Mouse (Mus musculus) kidney, postnatal 10 days (tissue): Measurements from ENCODE around the gene Dab2ip.

ENCODE experiments used
- DNase-seq: peaks from one replicate; pipeline ENCODE4 v3.0.0; 2021; ENCODE audit warnings: mixed read lengths

Dab2ip gene

DNA sequence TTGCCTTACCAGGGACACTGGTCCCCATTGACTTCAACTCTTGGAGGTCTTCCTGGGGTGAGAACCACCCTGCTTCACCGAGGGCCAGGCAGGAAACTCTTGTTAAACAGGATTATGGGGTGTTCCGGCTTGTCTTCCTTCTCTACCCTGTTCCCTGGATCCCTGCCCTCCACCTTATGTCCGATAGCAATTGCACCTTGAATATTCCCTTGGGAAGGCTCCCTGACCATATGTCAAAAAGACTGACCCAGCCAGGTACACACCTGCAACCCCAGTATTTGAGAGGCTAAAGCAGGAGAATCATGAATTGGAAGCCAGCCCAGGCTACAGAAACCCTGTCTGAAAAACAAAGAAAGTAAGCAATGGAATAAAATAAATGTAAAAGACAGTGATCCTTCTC lies 40.8 kb downstream of the Dab2ip start:
- no peak for DNase-seq

GRCm38 (mm10) chr2:35601665-35602064 lies 43.6 kb downstream of the Dab2ip start:
- DNase-seq: no peak

DNA sequence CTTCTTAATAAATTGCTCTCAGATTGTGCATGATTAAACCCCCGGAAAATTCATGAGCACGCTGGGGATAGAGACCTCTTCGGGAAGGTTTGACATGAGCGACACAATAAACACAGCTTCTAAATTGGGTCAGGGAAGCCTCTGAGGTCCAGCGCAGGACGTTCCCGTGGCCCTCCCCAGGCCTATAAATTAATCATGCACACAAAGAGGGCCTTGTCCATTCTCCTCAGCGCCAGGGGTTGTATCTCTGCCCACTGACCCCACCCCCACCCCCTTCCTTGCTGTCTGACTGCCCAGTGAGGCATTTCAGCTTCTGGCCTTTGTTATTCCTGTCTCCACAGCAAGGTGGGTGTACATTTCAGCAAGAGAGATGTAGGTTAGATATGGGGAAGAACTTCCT lies 49.4 kb downstream of the Dab2ip start:
- no peak for DNase-seq

DNA sequence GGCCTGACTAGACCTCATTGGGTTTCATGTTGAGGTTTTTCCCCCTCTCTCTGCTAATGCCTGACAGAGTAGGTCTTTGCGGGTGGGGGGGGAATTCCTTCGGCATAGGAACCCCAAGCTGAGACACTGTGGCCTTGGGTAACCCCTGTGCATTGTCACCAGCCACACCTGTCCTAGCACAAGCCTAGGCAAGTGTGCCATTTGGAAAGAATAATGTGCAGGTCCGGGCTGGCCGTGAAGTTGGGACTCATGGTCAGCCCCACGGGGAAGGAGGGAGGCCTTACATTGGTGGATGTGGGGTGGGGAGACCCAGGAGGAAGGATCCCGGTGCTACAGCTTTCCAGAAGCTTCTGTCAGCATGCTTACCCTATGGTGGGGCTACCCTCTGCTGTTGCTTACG lies 50.8 kb downstream of the Dab2ip start:
- no peak for DNase-seq

DNA sequence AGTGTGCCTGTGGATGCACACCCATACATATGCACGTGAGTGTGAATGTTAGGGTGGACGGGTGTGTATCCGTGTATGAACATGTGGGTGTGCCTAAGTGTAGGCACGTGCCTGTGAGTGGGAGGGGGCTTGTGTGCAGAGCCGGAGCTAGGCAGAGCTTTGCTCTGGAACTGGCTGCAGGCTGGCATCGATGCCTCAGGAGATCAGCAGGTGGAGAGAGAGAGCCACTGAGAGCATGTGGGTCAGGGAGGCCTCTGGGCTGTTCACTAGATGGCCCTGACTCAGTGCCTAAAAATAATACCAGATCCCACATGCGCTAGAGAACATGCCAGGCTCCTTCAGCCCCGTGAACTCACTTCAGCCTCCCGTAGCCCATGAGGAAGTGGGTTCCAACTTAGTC lies 51.3 kb downstream of the Dab2ip start:
- DNase-seq: no peak

- DNase-seq: no peak
These were observed 52.3 kb downstream of the Dab2ip start for GRCm38 (mm10) chr2:35610168-35610951.

DNA sequence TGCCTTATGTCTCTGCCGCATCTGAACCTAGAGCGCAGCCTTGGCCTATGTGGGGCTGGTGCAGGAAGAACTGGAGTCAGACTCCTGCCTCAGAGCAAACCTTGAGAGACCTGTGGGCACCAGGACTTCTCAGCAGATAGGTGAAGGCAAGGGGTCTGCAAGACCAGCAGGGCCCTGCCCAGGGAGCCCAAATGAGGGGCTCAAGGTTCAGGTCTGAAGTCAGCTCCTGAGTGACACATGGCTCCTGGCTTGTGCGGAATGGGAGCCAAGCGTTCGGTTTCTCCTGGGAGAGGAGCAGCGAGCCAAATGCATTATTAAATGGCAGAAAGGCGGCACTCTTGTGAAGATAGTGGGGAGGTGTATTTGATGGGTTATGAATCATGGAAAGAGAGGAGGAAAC lies 52.9 kb downstream of the Dab2ip start:
- no peak for DNase-seq

DNA sequence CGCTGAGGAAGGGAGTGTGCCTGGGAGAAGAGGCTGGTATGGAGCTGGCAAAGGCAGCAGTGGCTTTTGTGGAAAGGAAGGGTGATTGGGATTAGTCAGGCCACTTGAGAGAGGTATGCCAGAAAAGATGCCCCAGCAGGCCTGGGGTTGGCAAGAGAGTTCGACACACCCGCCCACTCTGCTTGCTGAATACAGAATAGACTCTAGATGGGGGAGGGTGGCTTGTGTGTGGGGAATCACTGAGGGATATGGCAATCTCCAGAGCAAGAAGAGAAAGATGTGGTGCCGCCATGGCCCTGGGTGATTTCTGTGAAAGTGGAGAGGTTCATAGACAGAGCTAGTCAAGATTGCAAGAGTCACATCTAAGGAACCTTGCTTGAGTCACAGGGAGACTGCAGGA lies 53.6 kb downstream of the Dab2ip start:
- no peak for DNase-seq

- DNase-seq: no peak
These were observed 54.2 kb downstream of the Dab2ip start for GRCm38 (mm10) chr2:35612297-35612696.

DNA sequence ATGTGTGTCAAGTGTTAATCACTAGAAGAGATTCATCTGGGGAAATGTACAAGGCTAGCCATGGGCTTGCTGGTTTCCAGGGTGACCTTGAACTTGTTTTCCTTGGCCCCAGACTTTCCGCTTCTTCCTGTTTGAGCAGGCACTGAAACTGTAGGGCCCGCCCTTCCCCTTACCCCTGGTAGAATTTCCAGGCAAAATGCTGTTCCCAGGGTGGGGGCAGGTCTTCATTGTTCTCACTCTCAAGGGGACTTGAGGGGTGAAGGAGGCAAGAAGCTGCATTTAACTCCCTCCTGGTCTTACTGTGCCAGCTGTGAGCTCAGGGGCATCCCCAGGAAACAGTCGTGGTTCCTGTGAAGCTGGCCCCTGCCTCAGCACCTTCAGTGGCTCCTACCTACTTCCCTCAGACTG lies 55.9 kb downstream of the Dab2ip start:
- DNase-seq: peak; percentile 72

DNA sequence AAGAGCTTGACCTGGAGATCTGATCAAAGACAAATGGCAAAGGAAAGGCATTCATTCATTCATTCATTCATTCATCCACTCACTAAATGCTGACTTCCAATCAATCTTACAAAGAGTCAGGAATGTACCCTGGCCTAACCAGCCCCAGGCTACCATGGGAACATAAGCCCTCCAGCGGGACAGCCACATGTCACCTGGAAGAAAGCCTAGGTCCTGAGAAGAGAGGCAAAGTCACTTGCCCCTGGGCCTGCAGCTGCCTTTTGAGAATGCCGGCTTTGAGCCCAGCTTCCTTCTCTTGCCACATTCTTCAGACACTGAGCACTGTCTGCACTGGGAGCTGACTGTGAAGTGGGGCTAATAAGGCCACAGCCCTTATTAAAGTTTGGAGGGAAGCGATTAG lies 56.3 kb downstream of the Dab2ip start:
- no peak for DNase-seq

- no peak for DNase-seq
These were observed 57.3 kb downstream of the Dab2ip start for GRCm38 (mm10) chr2:35615366-35615765.

- DNase-seq: no peak
These were observed 57.9 kb downstream of the Dab2ip start for GRCm38 (mm10) chr2:35615977-35616376.

DNA sequence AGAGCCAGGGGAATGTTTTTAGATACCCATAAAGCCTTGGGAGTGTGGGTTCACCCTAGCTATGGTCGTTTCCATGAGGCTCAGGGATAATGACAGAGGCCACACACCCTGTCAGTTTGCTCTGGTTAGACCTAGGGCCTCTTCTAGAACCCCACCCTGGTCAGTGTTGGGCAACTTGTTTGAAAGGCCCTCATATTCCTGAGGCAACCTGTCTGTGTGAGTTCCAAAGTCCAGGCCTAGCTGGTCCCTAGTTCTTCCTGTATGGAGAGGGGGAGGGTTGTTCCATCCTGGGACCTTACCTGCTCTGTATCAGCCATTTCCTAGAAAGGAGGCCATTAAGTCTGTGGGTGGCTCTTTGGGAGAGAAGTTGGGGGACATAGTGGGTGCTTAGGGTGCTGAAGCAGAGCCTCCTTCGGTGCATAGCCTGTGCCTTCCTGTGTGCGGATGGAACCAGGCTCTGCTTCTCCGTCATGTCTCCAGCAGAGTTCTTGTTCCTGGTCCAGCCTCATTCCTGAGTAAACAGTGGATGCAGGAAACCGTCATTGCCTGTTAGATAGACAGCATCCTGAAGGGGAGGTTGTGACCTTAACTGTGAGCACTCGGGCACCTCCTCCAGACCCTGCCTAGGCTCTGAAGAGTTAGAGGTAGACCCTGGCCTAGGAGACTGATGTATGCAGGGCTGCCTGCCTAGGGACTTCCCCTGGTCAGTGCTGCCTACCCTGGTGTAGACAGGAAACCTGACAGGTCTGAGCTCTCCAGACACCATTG lies 59.0 kb downstream of the Dab2ip start:
- no peak for DNase-seq

GRCm38 (mm10) chr2:35618981-35619380 lies 60.9 kb downstream of the Dab2ip start:
- DNase-seq: no peak

DNA sequence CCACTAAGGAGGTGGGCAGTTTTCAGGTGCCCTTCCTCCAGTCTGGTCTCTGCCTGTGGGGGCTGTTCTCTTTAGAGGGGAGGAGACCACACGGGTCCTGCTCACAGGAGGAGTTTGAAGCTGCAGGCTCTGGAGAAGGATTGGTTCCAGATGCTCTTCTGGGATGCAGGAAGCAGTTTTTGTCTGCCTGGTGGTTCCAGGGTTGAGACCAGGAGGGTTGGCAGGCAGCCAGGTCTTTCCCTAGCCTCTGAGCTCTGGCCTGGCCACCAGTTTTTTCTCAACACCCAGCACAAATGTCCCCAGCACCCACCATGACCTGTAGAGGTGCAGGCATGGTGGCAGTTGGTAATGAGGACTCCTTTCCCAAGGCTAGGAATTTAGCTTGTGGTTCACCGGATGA lies 61.5 kb downstream of the Dab2ip start:
- DNase-seq: peak; percentile 80

DNA sequence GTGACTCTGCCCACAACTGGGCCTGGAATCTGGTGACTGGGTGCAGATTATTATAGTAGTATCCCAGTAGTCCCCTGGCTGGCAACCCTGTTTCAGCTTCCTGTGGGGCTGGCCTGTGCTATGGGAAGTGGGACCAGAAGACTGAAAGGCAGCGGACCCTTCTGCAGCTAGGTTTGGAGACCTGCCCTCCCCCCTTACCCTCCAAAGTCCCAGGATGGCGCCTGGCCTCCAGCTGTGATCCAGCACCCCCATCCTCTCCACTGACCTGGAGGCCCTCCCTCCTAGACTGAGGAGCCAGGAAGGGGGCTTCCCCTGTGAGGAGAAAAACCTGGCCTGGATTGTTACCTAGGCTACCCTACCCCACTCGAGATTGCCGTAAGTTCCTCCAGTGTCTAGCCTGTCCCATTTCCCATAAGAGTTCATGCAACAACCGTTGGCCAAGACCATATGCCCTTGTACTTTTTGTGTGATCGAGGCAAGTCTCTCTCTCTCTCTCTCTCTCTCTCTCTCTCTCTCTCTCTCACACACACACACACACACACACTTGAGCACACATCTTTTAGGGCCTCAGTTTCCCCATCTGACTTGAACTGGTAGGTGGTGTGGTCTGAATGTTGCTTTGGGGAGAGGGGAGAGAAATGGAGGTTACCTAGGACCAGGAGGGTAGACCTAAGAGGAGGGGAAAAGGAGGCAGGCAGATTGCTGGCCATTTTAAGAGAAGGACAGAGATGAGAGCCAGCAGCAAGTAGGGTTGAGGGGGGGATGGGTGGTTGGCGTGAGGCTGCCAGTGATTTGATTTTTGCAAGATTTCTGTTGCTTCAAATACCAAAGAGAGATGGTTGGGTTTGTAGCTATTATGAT lies 62.5 kb downstream of the Dab2ip start:
- peak; percentile 50 for DNase-seq

DNA sequence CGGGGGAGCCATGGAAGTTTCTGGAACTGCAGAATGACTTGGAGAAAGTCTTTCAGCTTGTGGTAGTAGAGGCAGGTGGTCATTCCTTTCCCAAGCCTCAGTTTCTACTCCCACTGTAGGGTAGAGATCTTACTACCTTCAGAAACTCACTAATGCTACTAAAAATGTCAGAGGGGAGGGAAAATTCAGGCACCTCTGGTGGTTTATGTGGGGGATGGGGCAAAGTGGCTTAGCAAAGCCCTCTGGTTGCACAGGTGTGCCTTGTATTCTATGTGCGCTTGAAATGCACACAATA lies 63.1 kb downstream of the Dab2ip start:
- DNase-seq: no peak

DNA sequence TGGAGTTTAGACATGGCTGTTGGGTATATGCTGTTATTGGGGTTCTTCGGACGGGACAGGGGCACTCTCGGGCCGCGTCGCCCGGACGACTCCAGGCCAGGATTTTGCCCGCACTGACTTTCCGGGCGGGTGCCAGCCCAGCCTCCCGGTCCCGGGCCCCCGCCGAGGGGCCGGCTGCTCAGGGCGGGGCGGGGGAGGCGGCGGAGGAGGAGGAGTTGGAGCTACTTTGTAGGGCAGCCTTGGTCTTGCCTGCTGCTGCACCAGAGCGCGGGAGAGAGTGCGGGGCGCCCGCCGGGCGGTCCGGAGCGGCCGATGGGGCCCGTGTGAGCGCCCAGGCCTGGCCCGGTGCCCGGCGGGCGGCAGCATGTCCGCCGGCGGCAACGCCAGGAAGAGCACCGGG lies 63.7 kb downstream of the Dab2ip start:
- peak; percentile 86 for DNase-seq

GRCm38 (mm10) chr2:35622261-35623103 lies 64.4 kb downstream of the Dab2ip start:
- DNase-seq: no peak

DNA sequence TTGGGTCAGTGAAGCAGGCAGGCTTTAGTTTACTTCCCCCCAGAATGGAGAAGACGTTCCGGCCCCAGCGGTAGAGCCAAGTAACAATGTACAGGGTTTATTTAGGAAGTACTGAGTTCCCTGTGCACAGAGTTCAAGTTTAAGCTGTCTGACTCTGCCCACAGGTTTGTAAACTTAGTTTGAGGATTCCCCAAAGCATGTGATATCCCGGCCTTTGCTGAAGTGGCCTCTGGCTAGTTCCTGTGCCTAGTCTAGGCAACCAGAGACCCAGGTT lies 65.0 kb downstream of the Dab2ip start:
- no peak for DNase-seq

DNA sequence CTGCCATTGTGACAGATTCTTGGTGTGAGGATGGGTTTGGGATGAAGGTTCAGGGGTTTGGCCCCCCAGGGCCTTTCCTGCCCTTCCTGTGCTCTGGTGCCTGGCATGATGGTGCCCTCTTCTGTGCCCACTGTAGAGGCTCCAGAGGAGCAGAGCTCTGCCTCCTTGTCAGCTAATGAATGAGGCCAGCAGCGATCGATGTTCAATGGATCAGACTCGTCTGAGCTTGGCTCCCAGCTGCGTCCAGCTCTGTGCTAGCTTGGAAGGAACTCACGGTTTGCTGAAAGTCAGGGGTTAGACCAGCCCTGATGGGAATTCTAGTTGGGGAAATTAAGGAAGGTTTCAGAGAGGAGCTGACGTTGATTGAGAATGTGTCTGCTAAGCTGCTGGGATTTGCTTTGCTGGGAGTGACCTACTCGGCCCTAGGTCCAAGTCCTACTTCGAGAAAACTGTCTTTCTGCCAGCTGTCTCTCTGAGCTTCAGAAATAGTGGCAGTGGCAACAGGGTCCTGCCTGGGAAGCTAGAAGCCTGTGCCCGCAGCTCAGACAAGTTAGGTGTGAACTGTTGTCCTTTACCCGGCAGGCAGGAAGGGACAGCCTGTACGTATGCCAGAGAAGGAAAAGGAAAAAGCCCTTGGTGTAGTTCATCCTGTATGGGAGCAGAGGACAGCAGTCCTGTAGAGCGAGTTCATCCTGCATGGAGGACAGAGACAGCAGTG lies 65.5 kb downstream of the Dab2ip start:
- no peak for DNase-seq
